Mouse (Mus musculus): Measurements from ENCODE around the gene Gm29666. TPM values are rescaled to one million over a fixed set of nuclear protein-coding genes. Genes with fewer than 3 reads are reported as not detected.

The Gm29666 gene
- under 1 TPM; 0.07 to 0.13 TPM for total RNA-seq (2021)
- long read RNA-seq, experiment 1, partial matches to known transcripts = 0 of 1 reads
- long read RNA-seq, experiment 1, other reads (novel, unspliced or antisense) = 1 of 1 reads
- long read RNA-seq, experiment 2 = 0 reads

DNA sequence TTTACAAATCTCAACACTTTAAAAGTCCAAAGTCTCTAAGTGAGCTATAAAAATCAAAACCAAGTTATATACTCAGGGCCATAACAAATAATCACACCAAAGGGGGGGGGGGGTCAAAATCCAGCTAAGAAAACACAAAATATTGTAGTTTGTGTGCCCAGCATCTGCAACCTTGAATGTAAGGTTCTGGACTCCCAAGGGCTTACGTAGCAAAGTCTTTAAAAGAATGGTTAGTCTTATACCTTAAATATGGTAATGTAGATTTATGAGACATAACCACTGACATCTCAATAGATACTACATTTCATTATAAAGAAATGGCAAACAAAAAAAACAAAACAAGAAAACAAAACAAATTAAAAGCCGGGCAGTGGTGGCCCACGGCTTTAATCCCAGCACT, at the start of gene Gm29666:
Gene Gm29666, minus strand, starts transcription at position 101 of the 400 bp plus-strand sequence.
- no peak for DNase-seq

GRCm38 (mm10) chr15:84968534-84968933, 48.7 kb upstream of the Gm29666 start:
- DNase-seq = no peak

DNA sequence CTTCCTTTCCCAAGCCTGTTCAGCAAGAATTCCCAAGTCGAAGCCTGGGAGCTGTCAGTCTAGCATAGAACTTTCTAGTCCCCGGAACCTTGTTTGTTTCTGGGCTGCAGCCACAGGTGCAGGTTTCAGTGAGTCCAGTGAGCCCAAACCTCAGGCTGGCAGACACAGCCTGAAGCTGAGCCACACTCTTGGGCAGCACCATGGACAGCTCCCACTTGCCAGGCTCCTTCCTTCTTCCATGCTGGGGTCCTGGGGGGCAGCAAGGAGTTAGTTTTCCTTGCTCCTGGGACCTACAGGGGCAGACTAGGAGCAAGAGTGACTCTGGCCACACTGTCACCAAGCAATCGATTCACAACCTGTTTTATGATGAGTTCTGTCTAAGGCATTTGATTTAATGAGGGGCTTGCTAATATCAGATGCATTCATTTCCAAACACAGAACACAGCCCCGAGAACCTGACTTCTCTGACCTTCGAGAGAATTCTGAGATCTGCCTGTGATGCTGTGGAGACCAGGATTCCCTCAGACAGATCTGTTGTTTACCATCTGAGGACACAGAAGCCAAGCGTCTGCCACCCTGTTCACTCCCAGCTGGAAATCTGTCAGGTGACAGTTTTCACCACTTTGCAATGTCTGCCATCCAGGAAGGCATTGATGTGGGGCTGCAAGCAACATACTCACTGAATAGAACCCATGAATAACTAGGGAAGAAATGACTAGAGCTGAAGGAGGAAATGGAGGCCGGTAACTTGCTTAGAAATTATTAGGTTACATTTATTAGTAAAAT, 45.9 kb upstream of the Gm29666 start:
- DNase-seq = peak; percentile 67 to 78

DNA sequence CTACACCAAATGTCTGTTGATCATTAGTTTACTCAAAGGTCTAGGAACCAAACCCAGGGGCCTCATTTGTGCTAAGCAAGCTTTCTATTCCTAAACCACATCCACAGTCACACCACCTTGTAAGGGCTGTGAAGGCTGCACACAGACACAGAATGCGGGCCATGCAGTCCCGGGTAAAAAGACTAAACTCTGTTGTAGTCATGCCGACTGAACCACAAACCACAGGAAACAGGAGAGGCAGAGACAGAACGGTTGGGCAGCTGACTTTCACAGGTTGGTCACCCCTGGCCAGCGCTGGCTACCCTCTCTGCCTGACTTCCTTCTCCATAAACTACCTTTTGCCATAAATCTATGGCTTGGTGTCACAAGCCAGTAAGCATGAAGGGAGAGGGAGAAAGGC, 44.9 kb upstream of the Gm29666 start:
- no peak for DNase-seq

DNA sequence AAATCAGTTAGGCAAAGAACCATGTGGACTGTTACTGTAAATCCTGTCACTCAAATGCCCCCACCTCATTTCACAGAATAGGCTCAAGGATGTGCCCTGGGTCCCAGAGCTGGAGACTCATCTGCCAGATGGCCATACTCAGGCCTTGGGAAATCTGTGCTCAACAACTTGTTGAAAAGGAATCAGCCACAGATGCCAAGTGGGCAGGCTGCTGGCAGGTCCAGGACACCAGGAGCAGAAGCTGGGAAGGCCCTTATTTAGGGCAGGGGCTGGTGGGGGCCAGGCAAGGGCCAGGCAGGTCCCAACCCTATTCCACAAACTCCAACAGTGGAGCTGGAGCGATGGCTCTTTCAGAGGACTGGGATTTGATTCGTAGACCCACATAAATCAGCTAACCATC, 42.7 kb upstream of the Gm29666 start:
- DNase-seq = no peak

GRCm38 (mm10) chr15:84960692-84961091, 40.9 kb upstream of the Gm29666 start:
- DNase-seq = peak; percentile 42 to 44

GRCm38 (mm10) chr15:84959891-84960290, 40.1 kb upstream of the Gm29666 start:
- DNase-seq = no peak

- peak; percentile 73 for DNase-seq
These were observed 38.5 kb upstream of the Gm29666 start for GRCm38 (mm10) chr15:84958331-84958730.

- no peak for DNase-seq
These were observed 38.0 kb upstream of the Gm29666 start for GRCm38 (mm10) chr15:84957851-84958250.

DNA sequence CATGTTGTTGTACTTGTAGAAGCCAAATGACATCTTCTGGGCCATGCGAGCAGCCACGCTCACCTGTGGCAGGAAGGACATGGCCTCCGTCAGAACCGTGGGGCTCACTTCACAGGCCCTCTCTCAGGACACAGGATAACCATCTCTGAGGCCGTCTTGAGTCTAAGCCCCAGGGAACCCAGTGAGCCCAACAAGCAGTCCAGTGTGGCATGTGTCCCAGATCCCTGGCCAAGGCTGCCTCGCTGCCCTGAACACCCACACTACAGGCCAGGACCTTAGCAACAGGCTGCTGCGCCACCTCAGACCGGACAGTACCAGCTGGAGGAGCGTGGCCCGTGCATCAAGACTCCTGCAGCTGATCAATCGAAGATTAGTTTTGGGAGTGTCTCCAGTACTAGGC, 33.4 kb upstream of the Gm29666 start:
- no peak for DNase-seq

DNA sequence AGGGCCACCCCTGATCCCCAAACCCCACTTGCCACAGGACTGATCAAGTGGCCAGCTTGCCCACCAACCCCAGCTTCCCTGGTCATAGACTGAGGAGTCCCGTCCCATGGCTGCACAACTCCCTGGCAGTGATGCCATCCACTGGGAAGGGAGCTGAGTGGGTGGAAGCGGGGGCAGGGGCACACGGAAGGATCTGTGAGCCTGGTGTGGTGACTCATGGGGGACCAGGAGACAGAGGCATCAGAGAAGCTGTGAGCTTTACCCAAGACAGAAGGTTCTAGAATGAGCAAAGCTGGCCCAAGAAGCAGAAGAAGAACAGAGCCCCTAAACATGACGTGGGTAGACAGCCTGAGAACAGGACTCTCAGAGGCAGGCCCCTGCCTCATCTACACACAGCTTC, 30.2 kb upstream of the Gm29666 start:
- DNase-seq = no peak

GRCm38 (mm10) chr15:84948990-84949389, 29.2 kb upstream of the Gm29666 start:
- no peak for DNase-seq

GRCm38 (mm10) chr15:84944319-84944718, 24.5 kb upstream of the Gm29666 start:
- no peak for DNase-seq

DNA sequence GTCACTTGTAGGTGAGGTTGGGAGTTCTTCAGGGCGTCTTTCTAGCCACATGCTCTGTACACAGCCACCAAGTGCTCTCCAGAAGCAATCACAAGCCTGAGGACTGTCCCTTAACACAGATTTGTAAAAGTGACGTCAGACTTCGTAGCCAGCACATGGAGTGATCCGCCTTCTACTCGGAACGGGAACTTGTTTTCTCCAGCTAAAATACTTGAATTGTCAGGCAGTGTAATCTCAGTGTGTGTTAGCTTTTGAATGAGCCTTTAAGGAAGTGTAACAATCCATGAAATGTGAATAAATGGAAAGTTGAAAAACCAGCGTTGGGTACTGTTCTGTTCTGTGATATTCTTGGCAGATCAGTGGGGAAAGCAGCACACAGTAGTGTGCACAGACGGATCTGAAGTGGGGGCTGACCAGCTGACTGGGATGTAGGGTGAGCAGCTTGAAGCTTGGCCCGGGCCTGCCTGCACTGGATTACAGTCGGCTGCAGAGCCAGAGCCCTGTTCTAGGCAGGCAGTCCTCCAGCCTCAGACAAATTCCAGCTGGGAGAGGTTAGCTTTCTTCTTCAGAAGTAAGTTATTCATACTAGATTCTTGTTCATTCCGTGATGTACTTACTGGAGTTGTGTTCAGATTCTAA, 22.9 kb upstream of the Gm29666 start:
- no peak for DNase-seq

GRCm38 (mm10) chr15:84940102-84940501, 20.3 kb upstream of the Gm29666 start:
- DNase-seq = peak; percentile 45 to 51

GRCm38 (mm10) chr15:84934901-84935300, 15.1 kb upstream of the Gm29666 start:
- DNase-seq = no peak

DNA sequence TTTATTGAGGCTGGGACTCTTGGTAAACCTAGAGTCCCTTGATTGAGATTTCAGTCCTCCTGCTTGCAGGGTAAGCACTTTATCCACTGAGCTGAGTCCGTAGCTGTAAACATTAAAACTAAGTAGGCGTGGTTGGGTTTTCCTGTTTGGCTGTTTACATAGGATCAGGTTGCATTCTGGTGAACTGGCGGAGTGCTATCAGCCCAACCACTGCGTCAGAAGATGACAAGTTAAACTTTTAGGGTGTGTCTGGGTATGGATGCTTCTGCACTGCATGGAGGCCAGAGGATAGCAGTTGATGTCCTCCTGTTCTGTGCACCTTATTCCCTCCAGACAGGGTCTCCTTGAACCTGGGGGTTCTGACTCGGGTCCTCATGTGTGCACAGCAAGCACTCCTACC, 12.5 kb upstream of the Gm29666 start:
- DNase-seq = no peak

GRCm38 (mm10) chr15:84925495-84926018, 5.7 kb upstream of the Gm29666 start:
- DNase-seq = no peak

DNA sequence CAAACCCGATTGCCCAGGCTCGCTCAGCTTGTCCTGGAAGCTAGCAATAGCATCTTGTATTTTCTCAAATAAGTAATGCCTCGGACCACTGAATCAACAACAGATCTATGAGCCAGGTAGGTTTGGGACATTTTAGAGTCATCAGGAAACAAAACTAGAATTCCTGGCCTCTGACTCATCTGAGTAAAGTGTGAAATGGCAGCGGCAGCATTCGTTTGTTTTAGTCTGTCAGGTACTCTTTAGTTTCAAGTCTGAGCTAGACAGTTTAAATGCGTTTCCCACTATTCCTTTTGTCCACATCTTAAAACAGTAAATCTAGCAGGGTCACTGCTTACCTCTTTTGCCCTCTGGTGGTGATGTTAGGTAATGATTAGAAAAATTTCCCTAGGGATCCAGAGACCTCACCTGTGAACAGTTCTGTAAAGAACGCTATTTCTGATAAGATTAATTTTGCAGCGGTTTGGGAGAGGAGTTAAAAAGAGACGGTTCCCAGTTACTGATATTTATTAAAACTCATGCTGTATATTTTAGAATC, 5.0 kb upstream of the Gm29666 start:
- DNase-seq = peak in 1 of 2 experiments; percentile 18

GRCm38 (mm10) chr15:84923508-84924181, 3.8 kb upstream of the Gm29666 start:
- DNase-seq = peak; percentile 78 to 82

GRCm38 (mm10) chr15:84922884-84923507, 3.2 kb upstream of the Gm29666 start, which contains the start of gene Nup50:
Gene Nup50, plus strand, starts transcription at chr15:84923411.
- DNase-seq = peak; percentile 100

- no peak for DNase-seq
These were observed 6.6 kb downstream of the Gm29666 start for GRCm38 (mm10) chr15:84913201-84913600.
